Mouse (Mus musculus): ENCODE results near the gene Nrip2. TPM values are rescaled to one million over a fixed set of nuclear protein-coding genes. Genes with fewer than 3 reads are reported as not detected.
A peak's percentile ranks its signal among the peaks of the same experiment; 100 is the strongest.

The Nrip2 gene
- polyA plus RNA-seq, 1 experiment from 2014 or later: 3.1 TPM

GRCm38 (mm10) chr6:128381254-128381653 lies 17.8 kb upstream of the Nrip2 start:
- Histone ChIP-seq H3K4me1 (replicated peaks; ENCODE audit: control insufficient read depth, insufficient read depth, low read length) (no peaks in the 10 kb centered on the region), H3K27ac (ENCODE audit: low read depth, low read length) (no peak overlapping the region), H3K27me3 (ENCODE audit: control insufficient read depth, insufficient read depth, low read length) (no peaks in the 10 kb centered on the region), H3K9ac (ENCODE audit: low read depth, low read length) (no peak overlapping the region), H3K4me3 (ENCODE audit: low read depth, low read length) (no peak overlapping the region), H3K4me2 (replicated peaks; ENCODE audit: low read depth, low read length) (no peak overlapping the region), H3K36me3 (ENCODE audit: control insufficient read depth, insufficient read depth, low read length) (no peaks in the 10 kb centered on the region), H3K9me3 (ENCODE audit: control insufficient read depth, low read length) (no peaks in the 10 kb centered on the region)
- 82% methylated on average over 3 of the region's 3 CpGs for WGBS
- ATAC-seq (ENCODE audit: low FRiP score) (no peak), DNase-seq (ENCODE audit: low spot score) (no peak)

DNA sequence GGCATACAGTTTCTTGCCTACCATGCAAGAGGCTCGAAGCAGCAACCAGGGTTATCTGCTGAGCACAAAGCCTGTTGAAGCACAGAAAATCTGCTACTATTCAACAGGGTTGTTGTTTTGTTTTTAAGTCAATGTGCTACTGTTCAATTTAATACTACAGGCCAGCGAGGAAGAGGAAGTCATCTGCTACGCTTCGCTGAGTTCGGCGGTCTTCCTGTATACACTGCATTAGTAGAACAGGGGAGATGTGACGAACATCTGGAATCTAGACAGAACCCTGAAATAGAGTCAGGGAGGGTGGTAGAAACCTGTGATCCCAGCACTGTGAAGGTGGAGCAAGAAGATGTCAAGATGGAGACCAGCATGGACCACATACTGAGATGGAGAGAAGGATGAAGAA lies 15.3 kb upstream of the Nrip2 start:
- ATAC-seq (ENCODE audit: low FRiP score) (no peak), DNase-seq (ENCODE audit: low spot score) (no peak)
- Histone ChIP-seq H3K36me3 (ENCODE audit: control insufficient read depth, insufficient read depth, low read length) (no peaks in the 10 kb centered on the region), H3K4me2 (replicated peaks; ENCODE audit: low read depth, low read length) (no peak overlapping the region), H3K9me3 (ENCODE audit: control insufficient read depth, low read length) (no peaks in the 10 kb centered on the region), H3K9ac (ENCODE audit: low read depth, low read length) (no peak overlapping the region), H3K4me3 (ENCODE audit: low read depth, low read length) (no peak overlapping the region), H3K27me3 (ENCODE audit: control insufficient read depth, insufficient read depth, low read length) (no peaks in the 10 kb centered on the region), H3K4me1 (replicated peaks; ENCODE audit: control insufficient read depth, insufficient read depth, low read length) (no peaks in the 10 kb centered on the region), H3K27ac (ENCODE audit: low read depth, low read length) (no peak overlapping the region)
- 78% methylated on average over 7 of the region's 7 CpGs for WGBS

DNA sequence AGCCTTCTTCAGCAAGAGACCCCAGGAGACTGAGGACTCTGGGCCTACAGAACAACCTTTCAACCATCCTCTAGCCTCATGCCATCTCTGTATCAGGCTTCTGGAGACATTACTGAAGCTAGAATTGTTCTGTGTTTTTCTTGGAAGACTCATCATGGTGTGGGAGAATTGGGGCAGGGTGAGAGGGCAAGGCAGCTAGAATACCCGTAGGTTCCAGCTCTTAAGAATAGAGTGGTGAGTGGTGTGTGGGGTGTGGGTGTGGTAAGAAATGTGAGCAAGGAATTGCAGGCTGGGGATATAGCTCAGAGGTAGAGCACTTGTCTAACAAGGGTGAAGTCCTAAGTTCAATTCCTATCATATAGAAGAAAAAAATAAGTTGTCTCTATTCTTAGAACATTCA lies 14.1 kb upstream of the Nrip2 start:
- no peak for DNase-seq (ENCODE audit: low spot score)
- H3K4me3 ChIP-seq (ENCODE audit: low read depth, low read length): no peak overlapping the region
- no peak for ATAC-seq (ENCODE audit: low FRiP score)
- no peaks in the 10 kb centered on the region for H3K4me1 ChIP-seq (replicated peaks; ENCODE audit: control insufficient read depth, insufficient read depth, low read length)
- H3K9me3 ChIP-seq (ENCODE audit: control insufficient read depth, low read length): no peaks in the 10 kb centered on the region
- no peaks in the 10 kb centered on the region for H3K36me3 ChIP-seq (ENCODE audit: control insufficient read depth, insufficient read depth, low read length)
- no peak overlapping the region for H3K4me2 ChIP-seq (replicated peaks; ENCODE audit: low read depth, low read length)
- no peaks in the 10 kb centered on the region for H3K27me3 ChIP-seq (ENCODE audit: control insufficient read depth, insufficient read depth, low read length)
- no peak overlapping the region for H3K27ac ChIP-seq (ENCODE audit: low read depth, low read length)
- WGBS: 77% methylated on average over 1 of the region's 1 CpGs
- no peak overlapping the region for H3K9ac ChIP-seq (ENCODE audit: low read depth, low read length)

DNA sequence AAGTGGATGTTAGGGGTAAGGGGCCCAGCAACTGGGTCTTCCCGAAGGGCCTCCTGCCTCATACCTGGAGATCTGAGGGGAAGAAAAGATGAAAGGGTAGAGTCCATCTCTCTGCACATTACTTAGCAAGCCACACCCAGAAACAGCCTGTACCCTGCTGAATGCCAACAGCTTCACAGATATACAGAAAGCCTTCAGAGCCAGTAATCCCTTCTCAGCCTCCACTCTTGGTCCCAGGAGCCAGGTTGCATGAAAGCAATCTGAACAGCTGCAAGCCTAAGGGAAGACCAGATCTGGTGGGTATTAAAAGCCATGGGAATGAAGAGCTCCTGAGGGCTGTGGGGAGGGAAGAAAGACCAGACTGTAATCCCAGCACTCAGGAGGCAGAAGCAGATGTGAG lies 9.9 kb upstream of the Nrip2 start:
- no peak overlapping the region for H3K27ac ChIP-seq (ENCODE audit: low read depth, low read length)
- H3K4me2 ChIP-seq (replicated peaks; ENCODE audit: low read depth, low read length): no peak overlapping the region
- H3K36me3 ChIP-seq (ENCODE audit: control insufficient read depth, insufficient read depth, low read length): no peaks in the 10 kb centered on the region
- no peaks in the 10 kb centered on the region for H3K9me3 ChIP-seq (ENCODE audit: control insufficient read depth, low read length)
- H3K4me1 ChIP-seq (replicated peaks; ENCODE audit: control insufficient read depth, insufficient read depth, low read length): no peaks in the 10 kb centered on the region
- no peak overlapping the region for H3K9ac ChIP-seq (ENCODE audit: low read depth, low read length)
- ATAC-seq (ENCODE audit: low FRiP score): no peak
- H3K27me3 ChIP-seq (ENCODE audit: control insufficient read depth, insufficient read depth, low read length): no peaks in the 10 kb centered on the region
- 88% methylated on average over 1 of the region's 1 CpGs for WGBS
- no peak for DNase-seq (ENCODE audit: low spot score)
- H3K4me3 ChIP-seq (ENCODE audit: low read depth, low read length): no peak overlapping the region

DNA sequence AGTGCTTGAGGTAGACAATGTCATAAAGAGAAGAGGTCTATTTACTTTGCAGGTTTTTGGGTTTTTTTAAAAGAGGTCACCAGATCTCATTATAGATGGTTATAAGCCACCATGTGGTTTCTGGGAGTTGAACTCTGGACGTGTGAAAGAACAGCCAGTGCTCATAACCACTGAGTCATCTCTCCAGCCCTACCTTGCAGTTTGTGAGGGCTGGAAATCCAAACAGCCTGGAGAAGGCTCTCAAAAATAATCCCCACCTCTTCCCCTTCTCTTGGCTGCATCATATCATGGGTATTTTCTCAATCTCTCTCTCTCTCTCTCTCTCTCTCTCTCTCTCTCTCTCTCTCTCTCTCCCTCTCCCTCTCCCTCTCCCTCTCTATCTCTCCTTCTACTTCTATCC lies 8.4 kb upstream of the Nrip2 start:
- Histone ChIP-seq H3K27ac (ENCODE audit: low read depth, low read length) (no peak overlapping the region), H3K9ac (ENCODE audit: low read depth, low read length) (no peak overlapping the region), H3K4me1 (replicated peaks; ENCODE audit: control insufficient read depth, insufficient read depth, low read length) (no peaks in the 10 kb centered on the region), H3K4me2 (replicated peaks; ENCODE audit: low read depth, low read length) (no peak overlapping the region), H3K36me3 (ENCODE audit: control insufficient read depth, insufficient read depth, low read length) (no peaks in the 10 kb centered on the region), H3K4me3 (ENCODE audit: low read depth, low read length) (no peak overlapping the region), H3K27me3 (ENCODE audit: control insufficient read depth, insufficient read depth, low read length) (no peaks in the 10 kb centered on the region), H3K9me3 (ENCODE audit: control insufficient read depth, low read length) (no peaks in the 10 kb centered on the region)
- WGBS: 56% methylated on average over 1 of the region's 1 CpGs
- ATAC-seq (ENCODE audit: low FRiP score) (no peak), DNase-seq (ENCODE audit: low spot score) (no peak)

DNA sequence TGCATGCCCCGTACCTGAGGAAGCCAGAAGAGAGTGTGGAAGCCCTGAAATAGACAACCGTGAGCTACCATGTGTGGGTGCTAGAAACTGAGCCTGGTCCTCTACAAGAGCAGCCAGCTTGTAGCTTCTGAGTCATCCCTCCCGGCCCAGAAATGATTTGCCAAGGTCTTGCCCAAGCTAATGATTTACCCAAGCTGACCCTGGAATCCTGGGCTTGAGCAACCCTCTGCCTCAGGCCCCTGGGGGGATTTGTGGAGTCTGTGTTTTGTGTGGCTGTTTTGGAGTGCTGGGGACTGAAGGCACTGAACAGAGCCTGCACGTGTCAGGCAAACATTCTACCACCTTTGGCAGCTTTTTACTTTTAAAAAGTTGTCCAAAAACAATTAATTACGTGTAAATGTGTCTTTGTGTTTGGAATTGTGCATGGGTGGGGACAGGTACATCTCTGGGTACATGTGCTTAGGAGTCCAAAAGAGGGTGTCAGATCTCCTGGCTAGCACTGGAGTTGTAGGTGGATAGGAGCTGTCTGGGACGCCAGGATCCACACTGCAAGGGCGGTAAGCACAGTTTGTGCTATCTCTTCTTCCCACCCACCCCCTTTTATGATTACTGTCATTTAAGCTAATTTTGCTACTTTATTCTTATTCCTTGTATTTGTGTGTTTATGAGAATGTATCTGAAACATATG lies 1.4 kb upstream of the Nrip2 start:
- ATAC-seq (ENCODE audit: low FRiP score) (no peak), DNase-seq (ENCODE audit: low spot score) (no peak)
- Histone ChIP-seq H3K4me3 (ENCODE audit: low read depth, low read length) (no peak overlapping the region), H3K9ac (ENCODE audit: low read depth, low read length) (no peak overlapping the region), H3K4me1 (replicated peaks; ENCODE audit: control insufficient read depth, insufficient read depth, low read length) (no peaks in the 10 kb centered on the region), H3K27me3 (ENCODE audit: control insufficient read depth, insufficient read depth, low read length) (no peaks in the 10 kb centered on the region), H3K27ac (ENCODE audit: low read depth, low read length) (no peak overlapping the region), H3K4me2 (replicated peaks; ENCODE audit: low read depth, low read length) (no peak overlapping the region), H3K36me3 (ENCODE audit: control insufficient read depth, insufficient read depth, low read length) (no peaks in the 10 kb centered on the region), H3K9me3 (ENCODE audit: control insufficient read depth, low read length) (no peaks in the 10 kb centered on the region)
- WGBS: 81% methylated on average over 7 of the region's 7 CpGs

DNA sequence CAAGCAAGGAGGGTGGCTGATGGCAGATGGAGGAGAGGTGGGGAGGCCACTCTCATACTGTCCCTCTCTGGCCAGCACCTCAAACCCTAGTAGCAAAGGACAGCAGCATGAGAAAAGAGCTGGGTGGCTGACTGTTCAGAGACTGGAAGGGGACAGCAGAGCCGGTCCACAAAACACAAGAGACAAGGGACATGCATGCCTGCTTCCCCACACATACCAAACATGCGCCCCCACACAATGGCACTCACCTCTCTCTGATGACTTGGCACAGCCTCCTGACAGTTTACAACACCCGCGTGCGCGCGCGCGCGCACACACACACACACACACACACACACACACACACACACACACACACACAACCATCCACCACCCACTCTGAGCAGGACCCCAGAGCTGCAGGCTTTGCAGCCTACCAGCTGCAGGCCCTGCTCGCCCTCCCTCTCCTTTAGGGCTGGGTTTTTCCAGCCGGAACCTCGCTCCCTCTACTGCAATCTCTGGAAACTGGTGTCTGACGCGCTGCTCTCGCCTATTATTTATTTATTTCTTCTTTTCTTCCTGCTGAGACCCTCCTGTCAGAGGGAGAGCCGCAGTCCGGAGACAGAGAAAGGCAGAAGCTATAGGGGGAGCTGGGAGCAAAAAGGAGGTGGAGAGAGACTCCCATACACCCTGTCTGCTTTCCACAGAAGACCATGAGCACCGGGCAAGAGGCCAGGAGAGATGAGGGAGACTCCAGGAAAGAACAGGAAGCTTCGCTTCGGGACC lies 507 bp downstream of the Nrip2 start:
- Histone ChIP-seq H3K9me3 (ENCODE audit: control insufficient read depth, low read length) (no peaks in the 10 kb centered on the region), H3K4me2 (replicated peaks; ENCODE audit: low read depth, low read length) (peak overlapping the region; percentile 12; the same call in 1 of the 2 replicates), H3K27ac (ENCODE audit: low read depth, low read length) (no peak overlapping the region), H3K4me1 (replicated peaks; ENCODE audit: control insufficient read depth, insufficient read depth, low read length) (no peaks in the 10 kb centered on the region), H3K4me3 (ENCODE audit: low read depth, low read length) (no peak overlapping the region), H3K27me3 (ENCODE audit: control insufficient read depth, insufficient read depth, low read length) (no peaks in the 10 kb centered on the region), H3K36me3 (ENCODE audit: control insufficient read depth, insufficient read depth, low read length) (no peaks in the 10 kb centered on the region), H3K9ac (ENCODE audit: low read depth, low read length) (no peak overlapping the region)
- DNase-seq (ENCODE audit: low spot score) (peak; percentile 18), ATAC-seq (ENCODE audit: low FRiP score) (peak; percentile 63)
- WGBS: 46% methylated on average over 20 of the region's 21 CpGs

DNA sequence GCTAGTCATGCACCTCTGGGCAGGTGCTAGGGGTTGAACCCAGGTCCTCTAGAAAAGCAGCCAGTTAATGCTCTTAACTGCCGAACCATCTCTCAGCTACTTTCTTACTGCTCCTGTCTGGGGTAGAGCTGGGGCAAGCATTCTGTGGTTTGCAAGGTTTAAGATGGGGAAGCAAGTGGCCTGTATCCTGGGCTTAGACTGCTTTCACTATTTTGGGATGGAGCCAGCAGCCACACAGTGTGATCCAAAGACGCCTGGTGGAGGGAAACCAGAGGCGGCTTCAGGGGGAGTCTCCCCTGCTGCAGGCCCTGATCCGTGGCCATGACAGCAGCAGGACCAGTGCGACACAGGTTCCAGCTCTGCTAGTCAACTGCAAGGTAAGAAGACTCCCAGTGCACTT lies 5.6 kb downstream of the Nrip2 start:
- ATAC-seq (ENCODE audit: low FRiP score) (no peak), DNase-seq (ENCODE audit: low spot score) (no peak)
- H3K4me2 ChIP-seq (replicated peaks; ENCODE audit: low read depth, low read length): no peak overlapping the region
- 67% methylated on average over 5 of the region's 5 CpGs for WGBS
- H3K36me3 ChIP-seq (ENCODE audit: control insufficient read depth, insufficient read depth, low read length): peaks cover 5% of the 10 kb centered on the region; the same call in 1 of the 2 replicates
- no peak overlapping the region for H3K27ac ChIP-seq (ENCODE audit: low read depth, low read length)
- H3K9me3 ChIP-seq (ENCODE audit: control insufficient read depth, low read length): no peaks in the 10 kb centered on the region
- no peak overlapping the region for H3K9ac ChIP-seq (ENCODE audit: low read depth, low read length)
- H3K4me3 ChIP-seq (ENCODE audit: low read depth, low read length): no peak overlapping the region
- no peaks in the 10 kb centered on the region for H3K4me1 ChIP-seq (replicated peaks; ENCODE audit: control insufficient read depth, insufficient read depth, low read length)
- no peaks in the 10 kb centered on the region for H3K27me3 ChIP-seq (ENCODE audit: control insufficient read depth, insufficient read depth, low read length)
